In genomic region chr1:94469834-94470233, GRCm38 (mm10) we compare ENCODE assay signal across 8 mouse cellular contexts.
DNase-seq lines count a peak whose midpoint lies in the region; ATAC-seq and TF ChIP-seq lines count a peak whose summit lies in the region.
"Not testable (repeated sequence)": the region's sequence is repeated elsewhere in the genome, so short reads cannot be mapped to it uniquely, and the experiment has no call there.

No protein-coding gene starts in this region.

- H3K27ac ChIP-seq in limb, embryonic 14.5 days (replicated peaks; ENCODE audit: low read depth, low read length), result not testable (repeated sequence)

- DNase-seq in B cell, adult 2 months, result peak; percentile 6 to 12
- peak; percentile 35 to 43 for DNase-seq in cerebellum, postnatal 14 days
- DNase-seq in gastrocnemius, adult 18-20 months (ENCODE audit: low spot score), result peak; percentile 38
- DNase-seq in kidney, postnatal 10 days, result peak; percentile 37
- DNase-seq in limb, embryonic 14.5 days (ENCODE audit: low spot score), result not testable (repeated sequence)
- peak; percentile 7 to 10 for DNase-seq in spleen, adult 18-20 months

- H3K27me3 ChIP-seq in limb, embryonic 14.5 days (ENCODE audit: control insufficient read depth, insufficient read depth, low read length), result not testable (repeated sequence)

- H3K9ac ChIP-seq in limb, embryonic 14.5 days (ENCODE audit: low read depth, low read length, severe bottlenecking), result not testable (repeated sequence)

- 96% methylated on average over 18 of the region's 18 CpGs for WGBS in limb, embryonic 14.5 days

- not testable (repeated sequence) for H3K36me3 ChIP-seq in limb, embryonic 14.5 days (ENCODE audit: control insufficient read depth, insufficient read depth, low read length)

- not testable (repeated sequence) for H3K4me1 ChIP-seq in limb, embryonic 14.5 days (ENCODE audit: control insufficient read depth, insufficient read depth, low read length)

- not testable (repeated sequence) for H3K4me2 ChIP-seq in limb, embryonic 14.5 days (replicated peaks; ENCODE audit: low read depth, low read length, severe bottlenecking)

- TF ChIP-seq POLR2A in limb, embryonic 14.5 days (IDR thresholded peaks at IDR 0.05; ENCODE audit: borderline replicate concordance, extremely low read depth, insufficient read depth, insufficient read length), result not testable (repeated sequence)

- ATAC-seq in hematopoietic stem cell, adult 5-6 weeks (replicated peaks in 1 of 2; ENCODE audit: insufficient read depth in 1 of 2, low FRiP score in 2 of 2, low TSS enrichment in 1 of 2, low read depth in 1 of 2, poor library complexity in 2 of 2, severe bottlenecking in 2 of 2), result peak; percentile 100
- ATAC-seq in limb, embryonic 14.5 days (ENCODE audit: low FRiP score, low read depth), result peak; percentile 94
- peak; percentile 100 for ATAC-seq in megakaryocyte-erythroid progenitor cell, adult 5-6 weeks (replicated peaks; ENCODE audit: low FRiP score, low TSS enrichment, poor library complexity, severe bottlenecking)

- not testable (repeated sequence) for H3K4me3 ChIP-seq in limb, embryonic 14.5 days (replicated peaks; ENCODE audit: low read length)

- H3K9me3 ChIP-seq in limb, embryonic 14.5 days (ENCODE audit: control insufficient read depth, low read length), result not testable (repeated sequence)
